Mouse (Mus musculus): ENCODE data around the gene Hcar2.

- TF ChIP-seq CTCF (IDR thresholded peaks at IDR 0.05; ENCODE audit: control insufficient read depth, insufficient read depth, insufficient replicate concordance, low read depth, low read length) (no peak), POLR2A (IDR thresholded peaks at IDR 0.05; ENCODE audit: control insufficient read depth, low read depth, low read length) (no peak)
Measured at GRCm38 (mm10) chr5:123879928-123880327, 14.6 kb upstream of the Hcar2 start, which contains the start of gene Hcar1.
